Mouse (Mus musculus) gastrocnemius, postnatal 14 days (tissue): ENCODE results near the gene Map4. TPM values are rescaled to one million over a fixed set of nuclear protein-coding genes. Genes with fewer than 3 reads are reported as not detected.
A peak's percentile ranks its signal among the peaks of the same experiment; 100 is the strongest.
"Not testable (repeated sequence)": the region's sequence is repeated elsewhere in the genome, so short reads cannot be mapped to it uniquely, and the experiment has no call there.

Experiments
- DNase-seq: peaks from one replicate; pipeline ENCODE4 v3.0.0; 2021; ENCODE audit warnings: mixed read lengths
- intact Hi-C: fragments of 180-260 bp; cut with DNase I; formaldehyde crosslinking; loops from one replicate; pipeline ENCODE4 v1.15.1; 2025; ENCODE audit warnings: low total_unique reads
- microRNA-seq, 2 experiments: library from miRNA; unstranded; fragments of <30 nt; microRNA quantifications; one replicate each; pipeline ENCODE4 v1.2.0; 2021
- total RNA-seq, 2 experiments: library from RNA; stranded (reverse); gene quantifications; 2 replicates each; pipeline ENCODE4 v1.2.3; 2021

Gene Map4
- total RNA-seq, 2 experiments from 2014 or later, result 451 to 486 TPM

GRCm38 (mm10) chr9:110097791-110098190, 166.5 kb downstream of the Map4 start:
- intact Hi-C loops, result no loop called here

DNA sequence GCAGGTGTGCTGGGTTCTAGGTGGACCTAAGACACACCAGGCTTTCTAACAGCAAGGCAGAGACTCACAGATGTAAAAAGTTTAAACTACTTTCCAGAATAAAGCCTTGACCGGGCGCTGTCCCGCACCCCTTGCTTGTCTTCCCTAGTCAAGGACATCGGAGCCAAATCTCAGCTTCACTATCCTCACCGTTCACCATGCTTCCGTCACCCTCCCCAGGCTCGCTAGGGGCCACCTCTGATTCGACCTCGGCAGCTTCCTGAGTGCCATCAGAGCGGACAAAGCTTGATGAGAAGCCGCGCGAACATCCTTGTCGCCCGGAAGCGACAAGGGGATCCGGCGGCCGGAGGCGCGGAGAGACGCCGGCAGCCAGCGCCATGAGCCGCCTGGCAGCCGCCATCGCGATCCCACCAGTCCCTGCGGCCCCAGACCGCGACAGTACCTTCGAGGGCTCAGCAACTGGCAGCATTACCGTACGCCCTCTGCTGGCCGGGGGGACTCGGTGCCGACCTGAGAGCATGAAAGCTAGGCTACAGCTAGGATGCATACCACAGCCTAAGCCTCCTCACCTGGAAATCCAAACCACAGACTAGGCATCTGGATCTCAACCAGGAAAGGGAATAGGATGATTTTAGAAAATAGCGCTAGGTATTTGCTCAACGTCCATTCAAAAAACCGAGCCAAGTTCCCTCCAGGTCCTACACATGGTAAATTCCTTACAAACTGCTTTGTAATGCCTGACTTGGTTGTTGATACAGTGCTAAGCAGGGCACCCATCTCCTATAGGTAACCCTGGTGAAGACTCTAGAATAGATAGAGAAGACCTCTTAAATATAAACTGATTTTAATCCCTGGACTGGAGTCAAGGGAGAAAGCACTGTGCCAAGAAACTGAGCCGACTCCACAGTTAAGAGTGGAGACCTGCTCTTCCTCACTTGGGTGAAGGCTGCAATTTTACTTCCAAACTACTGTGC, 169.7 kb downstream of the Map4 start:
- intact Hi-C loops, result loop anchor here (5.0 kb wide), 1 partner anchor 209 kb away; no protein-coding TSS in a partner anchor
- DNase-seq, result peak; percentile 93

More at GRCm38 (mm10) chr9:110097791-110098190, 166.5 kb downstream of the Map4 start:
- no peak for DNase-seq

DNA sequence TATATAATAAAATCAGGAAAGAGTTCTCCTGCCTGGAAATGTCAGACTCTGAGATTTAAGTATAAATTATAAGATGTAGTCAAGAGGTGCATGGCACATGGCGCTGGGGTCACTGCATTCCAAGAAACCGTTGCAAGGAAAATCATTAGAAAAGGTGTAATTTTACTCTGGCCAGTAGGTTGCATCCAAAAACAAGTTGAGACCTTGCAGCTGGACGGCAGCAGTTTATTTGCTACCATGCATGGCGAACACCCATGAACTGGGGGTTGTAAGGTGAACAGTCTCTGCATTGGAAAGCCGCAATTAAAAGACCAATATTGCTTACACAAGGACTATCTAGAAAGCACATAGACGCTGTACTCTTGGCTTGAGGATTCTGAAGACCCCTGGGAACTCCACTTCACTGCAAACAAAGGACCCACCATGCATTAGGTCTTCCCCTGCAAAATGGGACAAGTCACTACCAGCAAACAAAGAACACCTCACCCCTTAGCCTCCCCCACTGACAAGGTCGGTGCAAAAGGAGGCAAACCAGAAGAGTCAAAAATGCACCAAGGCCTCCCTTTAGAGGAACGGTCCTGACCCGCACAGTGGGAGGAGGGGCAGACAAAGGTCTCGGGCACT, 185.2 kb downstream of the Map4 start:
- intact Hi-C loops, result no loop called here
- no peak for DNase-seq

GRCm38 (mm10) chr9:110116977-110117778, 185.9 kb downstream of the Map4 start, which contains the start of gene Smarcc1:
Gene Smarcc1 (plus strand): TSS chr9:110117708.
- peak; percentile 90 for DNase-seq
- intact Hi-C loops, result no loop called here

DNA sequence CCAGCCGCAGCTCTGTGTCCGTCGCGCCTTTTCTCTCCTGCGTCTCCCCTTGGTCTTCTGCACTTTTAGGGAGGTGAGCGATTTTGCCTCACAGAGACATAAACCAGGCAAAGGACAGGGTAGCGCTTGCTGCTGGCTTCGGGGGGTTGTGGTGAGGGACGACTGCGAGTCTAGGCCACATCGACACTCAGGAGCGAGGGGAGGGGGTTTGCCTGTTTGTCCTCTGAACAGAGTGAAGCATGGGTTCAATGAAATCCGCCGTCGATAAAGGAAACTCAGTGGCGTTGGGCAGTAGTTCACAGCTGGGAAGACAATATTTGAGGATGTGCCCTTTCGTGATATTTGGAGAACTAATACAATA, 186.5 kb downstream of the Map4 start, which contains the start of gene Dhx30:
Dhx30 (minus strand) TSS at position 52 of the 361 bp plus-strand sequence.
- intact Hi-C loops, result no loop called here
- no peak for DNase-seq

GRCm38 (mm10) chr9:110118249-110118648, 187.0 kb downstream of the Map4 start:
- intact Hi-C loops, result no loop called here
- DNase-seq, result no peak

DNA sequence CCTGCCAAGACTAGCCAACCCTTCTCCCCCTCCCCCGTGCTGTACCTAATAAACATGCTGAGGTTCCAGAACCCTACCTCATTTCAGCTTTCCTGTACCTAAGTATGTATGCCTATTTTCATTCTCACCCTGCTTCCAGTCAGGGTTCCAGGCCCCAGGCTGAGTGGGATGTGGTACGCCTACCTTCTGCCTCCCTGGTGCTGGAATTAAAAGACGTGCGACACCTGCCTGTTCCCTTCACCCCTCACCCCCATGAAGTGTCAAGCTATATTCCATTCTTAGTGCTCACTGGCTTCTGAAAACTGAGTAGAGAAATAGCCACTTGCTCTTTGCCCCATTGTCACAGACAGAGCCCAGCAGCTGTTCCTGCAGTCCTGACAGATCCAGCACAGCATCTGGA, 190.2 kb downstream of the Map4 start:
- intact Hi-C loops, result no loop called here
- DNase-seq, result no peak

GRCm38 (mm10) chr9:110123322-110123721, 192.1 kb downstream of the Map4 start:
- DNase-seq, result no peak
- intact Hi-C loops, result no loop called here

GRCm38 (mm10) chr9:110124008-110124540, 192.8 kb downstream of the Map4 start:
- DNase-seq, intact Hi-C loops: not testable (repeated sequence)

DNA sequence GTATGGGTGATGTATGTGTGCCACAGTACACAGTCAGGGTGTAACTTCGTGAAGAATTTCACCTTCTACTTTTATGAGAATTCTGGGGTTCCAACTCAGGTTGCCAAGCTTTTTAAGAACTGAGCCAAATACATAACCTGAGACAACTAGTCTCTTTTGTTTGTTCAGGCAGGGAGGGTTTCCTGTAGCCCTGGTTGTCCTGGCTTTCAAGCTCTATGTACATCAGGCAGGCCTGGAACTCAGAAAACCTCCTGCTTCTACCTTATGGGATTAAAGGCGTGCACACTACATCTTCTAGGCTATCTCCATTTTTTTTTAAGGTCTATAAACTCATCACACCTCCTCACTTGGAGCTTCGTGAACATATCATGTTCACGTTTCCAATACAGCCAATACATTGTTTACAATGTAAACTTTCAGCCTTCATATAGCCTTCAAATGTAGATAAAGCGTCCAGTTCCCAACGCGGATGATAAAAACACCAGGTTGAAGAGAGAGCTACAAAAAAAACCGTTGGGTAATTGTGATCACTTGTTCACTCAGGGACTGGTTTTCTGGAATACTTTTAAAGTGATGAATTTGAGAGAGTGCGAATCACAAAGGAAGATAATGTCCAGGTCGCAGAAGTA, 199.8 kb downstream of the Map4 start:
- no peak for DNase-seq
- intact Hi-C loops, result no loop called here

DNA sequence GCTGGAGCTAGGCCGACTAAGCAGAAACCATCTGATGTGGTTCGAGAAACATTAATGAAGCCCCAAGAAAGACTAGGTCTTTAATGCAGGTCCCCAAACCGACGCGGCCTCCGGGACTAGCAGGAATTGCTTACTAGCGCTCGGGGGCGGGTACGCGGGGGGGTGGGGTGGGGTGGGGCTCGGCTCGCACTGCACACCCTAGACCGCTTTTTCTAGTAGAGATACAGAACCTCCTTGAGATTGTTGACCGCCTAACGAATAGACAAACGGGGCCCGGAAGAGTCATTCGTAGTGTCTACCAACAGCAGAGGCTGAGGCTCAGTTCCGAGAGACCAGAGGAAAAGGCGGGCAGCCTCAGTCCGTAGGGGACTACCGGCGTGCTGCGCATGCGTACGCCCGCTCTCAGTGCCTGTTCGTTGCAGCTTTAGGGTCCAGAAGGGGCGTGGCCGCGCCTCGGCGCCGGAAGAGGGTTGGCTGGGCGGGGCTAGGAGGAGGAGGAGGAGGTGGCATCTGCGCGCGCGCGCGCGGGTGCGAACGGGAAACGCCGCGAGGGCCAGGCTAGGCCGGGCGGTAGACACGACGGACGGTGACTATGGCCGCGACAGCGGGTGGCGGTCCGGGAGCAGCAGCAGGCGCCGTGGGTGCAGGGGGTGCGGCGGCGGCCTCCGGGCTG, 200.4 kb downstream of the Map4 start:
- intact Hi-C loops, result no loop called here
- DNase-seq, result peak; percentile 100

DNA sequence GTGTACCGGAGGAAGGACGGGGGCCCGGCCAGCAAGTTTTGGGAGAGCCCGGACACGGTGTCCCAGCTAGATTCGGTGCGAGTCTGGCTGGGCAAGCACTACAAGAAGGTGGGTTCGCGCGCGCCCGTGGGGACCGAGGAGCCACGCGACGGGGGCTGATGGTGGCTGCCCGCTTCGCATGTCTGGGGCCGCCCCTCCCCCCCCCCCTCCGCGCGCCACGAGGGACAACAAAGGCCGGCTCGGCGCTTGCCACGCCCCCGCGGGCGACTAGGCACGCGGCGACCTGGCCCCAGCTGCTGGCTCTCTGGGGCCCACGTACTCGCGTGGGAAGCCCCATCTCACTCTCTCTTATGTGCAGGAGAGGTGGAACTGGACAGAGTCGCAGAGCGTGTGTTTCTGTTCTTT, 200.9 kb downstream of the Map4 start:
- no peak for DNase-seq
- intact Hi-C loops, result no loop called here

GRCm38 (mm10) chr9:110132921-110133320, 201.7 kb downstream of the Map4 start:
- DNase-seq, result no peak
- intact Hi-C loops, result no loop called here

Small RNAs within 50 kb of the gene (microRNA-seq; reads per million reads assigned to microRNA genes)
- gene Mir7089, result 0 reads per million in 2 experiments

Other genes with a start within 250 kb of the Map4 start
- gene Fbxw18, start 228.8 kb upstream of the Map4 start, total RNA-seq, result not detected
- not detected for gene Fbxw26, start 185.4 kb upstream of the Map4 start, total RNA-seq
- not detected for gene Fbxw27, start 140.8 kb upstream of the Map4 start, total RNA-seq
- not detected for gene Spink8, start 119.2 kb upstream of the Map4 start, total RNA-seq
- gene Nme6, start 98.7 kb upstream of the Map4 start, total RNA-seq, result 10 to 100 TPM; 18.9 to 20.6 TPM
- not detected for gene Camp, start 81.8 kb upstream of the Map4 start, total RNA-seq
- 1 to 10 TPM; 3.9 to 4.8 TPM for gene Cdc25a, start 55.9 kb upstream of the Map4 start, total RNA-seq
- gene Smarcc1, start 186.2 kb downstream of the Map4 start, total RNA-seq, result 10 to 100 TPM; 19.8 to 23.8 TPM
- 10 to 100 TPM; 31.6 to 39.8 TPM for gene Dhx30, start 186.4 kb downstream of the Map4 start, total RNA-seq